Mouse (Mus musculus): ENCODE data around the gene Tnfrsf18.

GRCm38 (mm10) chr4:156070276-156070675, 44.3 kb downstream of the Tnfrsf18 start:
- TF ChIP-seq CTCF (IDR thresholded peaks at IDR 0.05; ENCODE audit: low read depth) (no peak), EP300 (IDR thresholded peaks at IDR 0.05; ENCODE audit: low read depth) (no peak)
